Mouse (Mus musculus) liver, embryonic 11.5 days (tissue): ENCODE measurements around the gene Olfr704. TPM values are rescaled to one million over a fixed set of nuclear protein-coding genes. Genes with fewer than 3 reads are reported as not detected.

Experiments used
- ATAC-seq: fragments of 200-750 bp; cut with Nextera tagmentation; replicated peaks from 2 replicates; pipeline ENCODE4 v1.8.0; 2017; ENCODE audit warnings: moderate number of reproducible peaks, mild to moderate bottlenecking, moderate TSS enrichment, moderate library complexity; ENCODE audit not compliant: low FRiP score
- DNase-seq: peaks from one replicate; pipeline ENCODE4 v3.0.0-alpha.2; 2017; ENCODE audit warnings: low spot score
- H3K27ac ChIP-seq: fragments of 300-500 bp; sonication (generic); 2 replicates; pipeline ENCODE4 v1.5.1; 2014; ENCODE audit warnings: mild to moderate bottlenecking, low read depth, low read length, control low read depth
- H3K27me3 ChIP-seq: fragments of 300-500 bp; sonication (generic); replicated peaks from 2 replicates; pipeline ENCODE4 v1.6.1; 2014; ENCODE audit warnings: low read length, mixed read lengths; ENCODE audit not compliant: control insufficient read depth, insufficient read depth
- H3K36me3 ChIP-seq: fragments of 300-500 bp; sonication (generic); 2 replicates; pipeline ENCODE4 v1.6.1; 2014; ENCODE audit warnings: mild to moderate bottlenecking, low read length, moderate library complexity, mixed read lengths; ENCODE audit not compliant: control insufficient read depth, insufficient read depth
- H3K4me1 ChIP-seq: fragments of 300-500 bp; sonication (generic); replicated peaks from 2 replicates; pipeline ENCODE4 v1.6.1; 2014; ENCODE audit warnings: low read length, mixed read lengths; ENCODE audit not compliant: control insufficient read depth, insufficient read depth
- H3K4me2 ChIP-seq: fragments of 300-500 bp; sonication (generic); 2 replicates; pipeline ENCODE4 v1.6.1; 2014; ENCODE audit warnings: mild to moderate bottlenecking, control low read depth, moderate library complexity
- H3K4me3 ChIP-seq: fragments of 300-500 bp; sonication (generic); 2 replicates; pipeline ENCODE4 v1.5.1; 2014; ENCODE audit warnings: low read depth, low read length, control low read depth
- H3K9ac ChIP-seq: fragments of 300-500 bp; sonication (generic); 2 replicates; pipeline ENCODE4 v1.6.1; 2014; ENCODE audit warnings: low read depth, low read length, control low read depth
- H3K9me3 ChIP-seq: fragments of 300-500 bp; sonication (generic); 2 replicates; pipeline ENCODE4 v1.6.1; 2016; ENCODE audit warnings: low read length, inconsistent platforms, mixed read lengths; ENCODE audit not compliant: control insufficient read depth
- WGBS: fragments of 180-500 bp; shearing (Covaris S2); extraction: QIAGEN DNeasy Blood & Tissue Kit; methylation state at CpG from one replicate; pipeline ENCODE4 v1.1.7; 2014; 5-methylcytosine and 5-hydroxymethylcytosine counted together
- polyA plus RNA-seq: library from polyadenylated mRNA; unstranded; fragments of >200 nt; fragmentation: Nextera tagmentation; extraction: Ambion mirVana; gene quantifications from 2 replicates; pipeline ENCODE4 v1.2.1, GENCODE M21; 2014

The Olfr704 gene
- polyA plus RNA-seq, 1 experiment from 2014 or later = not detected

DNA sequence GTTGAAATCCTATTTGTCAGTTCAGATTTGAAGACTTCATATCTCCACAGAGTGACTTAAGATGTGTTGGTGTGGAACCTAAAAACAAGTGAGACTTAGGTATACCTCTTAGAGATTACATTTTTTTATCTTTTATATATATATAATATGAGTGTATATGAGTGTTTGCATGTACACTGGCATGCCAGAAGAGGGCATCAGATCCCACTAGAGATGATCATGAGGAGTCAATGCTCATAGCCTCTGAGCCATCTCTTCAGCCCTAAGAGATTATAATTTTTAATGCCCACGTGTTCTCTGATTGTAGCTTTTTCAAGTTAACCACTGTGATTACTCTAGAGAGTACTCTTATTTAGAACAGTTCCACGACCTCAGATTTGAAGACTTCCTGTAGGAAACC lies 44.7 kb downstream of the Olfr704 start, which contains the start of gene Olfr1532-ps1:
TSS of gene Olfr1532-ps1 (plus strand) at position 326 of the 400 bp plus-strand sequence.
- no peaks in the 10 kb centered on the region for H3K9me3 ChIP-seq
- no peaks in the 10 kb centered on the region for H3K27me3 ChIP-seq
- no peaks in the 10 kb centered on the region for H3K36me3 ChIP-seq
- H3K27ac ChIP-seq = no peak within 1 kb of the TSS
- whole genome bisulfite sequencing = 57% methylated on average over 2 of the region's 2 CpGs
- no peak for ATAC-seq
- H3K4me2 ChIP-seq = no peak within 1 kb of the TSS
- H3K4me1 ChIP-seq = no peaks in the 10 kb centered on the region
- DNase-seq = no peak
- H3K9ac ChIP-seq = no peak within 1 kb of the TSS
- H3K4me3 ChIP-seq = no peak within 1 kb of the TSS

Other genes starting within 250 kb of the Olfr704 start
- gene Olfr693, start 182.6 kb upstream of the Olfr704 start, polyA plus RNA-seq = not detected in 2 replicates
- not detected in 2 replicates for gene Olfr694, start 171.4 kb upstream of the Olfr704 start, polyA plus RNA-seq
- gene Olfr695, start 146.8 kb upstream of the Olfr704 start, polyA plus RNA-seq = not detected in 2 replicates
- gene Olfr697, start 120.7 kb upstream of the Olfr704 start, polyA plus RNA-seq = not detected in 2 replicates
- gene Olfr698, start 107.8 kb upstream of the Olfr704 start, polyA plus RNA-seq = not detected in 2 replicates
- not detected in 2 replicates for gene Olfr699, start 70.0 kb upstream of the Olfr704 start, polyA plus RNA-seq
- gene Olfr700, start 54.4 kb upstream of the Olfr704 start, polyA plus RNA-seq = not detected in 2 replicates
- not detected in 2 replicates for gene Olfr701, start 49.1 kb upstream of the Olfr704 start, polyA plus RNA-seq
- gene Olfr702, start 29.3 kb upstream of the Olfr704 start, polyA plus RNA-seq = not detected in 2 replicates
- gene Olfr703, start 19.8 kb upstream of the Olfr704 start, polyA plus RNA-seq = not detected in 2 replicates
- not detected in 2 replicates for gene Olfr705, start 13.7 kb downstream of the Olfr704 start, polyA plus RNA-seq
- not detected in 2 replicates for gene Olfr706, start 25.0 kb downstream of the Olfr704 start, polyA plus RNA-seq
- gene Olfr707, start 38.1 kb downstream of the Olfr704 start, polyA plus RNA-seq = not detected in 2 replicates
- gene Olfr1532-ps1, start 44.8 kb downstream of the Olfr704 start, polyA plus RNA-seq = not detected in 2 replicates
- not detected in 2 replicates for gene Olfr709-ps1, start 69.0 kb downstream of the Olfr704 start, polyA plus RNA-seq
- not detected in 2 replicates for gene Olfr710, start 85.1 kb downstream of the Olfr704 start, polyA plus RNA-seq
- not detected in 2 replicates for gene Olfr6, start 100.8 kb downstream of the Olfr704 start, polyA plus RNA-seq
- gene Olfr711, start 112.3 kb downstream of the Olfr704 start, polyA plus RNA-seq = not detected in 2 replicates
- gene Olfr2, start 142.9 kb downstream of the Olfr704 start, polyA plus RNA-seq = not detected in 2 replicates
- gene Olfr713, start 168.0 kb downstream of the Olfr704 start, polyA plus RNA-seq = not detected in 2 replicates
- gene Olfr714, start 207.8 kb downstream of the Olfr704 start, polyA plus RNA-seq = not detected in 2 replicates
- not detected in 2 replicates for gene Olfr17, start 230.0 kb downstream of the Olfr704 start, polyA plus RNA-seq
- not detected in 2 replicates for gene Olfr715b, start 247.2 kb downstream of the Olfr704 start, polyA plus RNA-seq